Mouse (Mus musculus) liver, embryonic 14.5 days (tissue): ENCODE results near the gene Tnrc6c.

Experiments used
- CTCF ChIP-seq: IDR thresholded peaks from 2 replicates; pipeline ENCODE4 v1.5.1; 2016; ENCODE audit warnings: antibody characterized with exemption, low read depth, control low read depth
- EP300 ChIP-seq: IDR thresholded peaks from 2 replicates; pipeline ENCODE4 v1.6.1; 2016; ENCODE audit warnings: antibody characterized with exemption, low read depth

DNA sequence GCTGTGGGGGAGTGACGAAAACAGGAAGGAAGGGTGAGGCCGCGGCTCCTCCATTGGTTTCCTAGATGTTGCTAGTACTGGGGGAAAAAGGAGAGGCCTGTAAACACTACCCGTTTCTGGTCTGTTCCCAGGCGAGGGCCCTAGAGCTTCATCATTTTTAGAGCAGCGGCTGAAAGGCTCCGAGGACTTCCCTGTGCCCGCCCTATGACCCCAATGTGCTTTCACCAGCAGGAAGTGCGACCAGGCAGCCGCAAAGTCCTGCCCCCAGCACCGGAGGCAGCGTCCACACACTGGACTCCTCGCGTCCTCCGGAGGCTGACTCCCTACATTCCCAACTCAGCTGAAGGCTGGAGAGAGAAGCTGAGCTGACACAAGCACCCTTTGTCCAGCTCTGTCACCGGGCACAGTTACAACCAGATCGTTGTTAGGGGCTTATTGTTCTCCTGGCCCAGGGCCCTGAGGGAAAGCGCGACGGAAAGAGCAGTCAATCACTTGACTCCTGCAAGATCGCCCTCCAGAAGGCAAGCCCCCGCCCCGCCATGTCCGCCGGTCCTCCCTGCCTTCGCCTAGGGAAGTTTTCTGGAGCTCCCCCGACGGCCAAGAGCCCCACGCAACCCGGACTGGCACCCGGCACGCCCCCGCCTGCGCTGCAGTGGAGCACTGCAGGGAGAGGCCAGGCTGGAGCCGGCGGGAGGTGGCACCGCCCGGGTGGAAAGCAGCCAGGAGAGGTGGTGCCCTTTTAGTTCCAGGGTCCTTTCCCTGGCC is 125.5 kb downstream of the Tnrc6c start:
- TF ChIP-seq CTCF = peak; percentile 13; the same call in 1 of the 2 replicates
- TF ChIP-seq EP300 = no peak
